14 mouse cellular contexts compared by ENCODE assay signal in the genomic region with DNA sequence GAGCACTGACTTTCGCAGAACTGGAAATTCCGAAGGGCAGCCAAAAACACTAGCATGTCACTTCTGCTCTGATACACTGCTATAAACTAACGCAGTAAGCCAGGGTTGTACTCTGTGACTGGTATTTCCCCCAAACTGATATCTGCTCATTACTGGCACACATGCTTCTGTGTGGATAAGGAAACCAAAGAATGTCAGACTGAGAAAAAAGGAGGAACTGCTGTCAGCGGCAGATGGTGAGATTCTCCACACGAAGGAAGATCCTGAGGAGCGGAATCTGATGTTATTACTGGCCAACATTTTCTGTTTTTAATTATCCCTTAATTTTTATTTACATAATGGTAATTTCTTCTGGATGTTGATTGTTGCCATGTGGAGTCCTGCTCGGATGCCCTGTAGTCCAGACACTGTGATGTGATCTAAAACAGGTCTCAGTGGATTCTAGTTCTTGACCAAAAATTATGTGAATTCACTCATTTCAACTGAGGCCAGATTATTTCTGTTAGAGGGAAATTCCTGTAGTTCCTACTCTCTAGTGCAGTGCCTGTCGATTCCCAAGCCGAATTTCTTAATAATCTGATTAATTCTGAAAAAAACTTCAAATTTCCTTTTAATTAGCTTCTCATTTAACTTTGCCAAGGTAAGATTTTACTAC.
A peak's percentile ranks its signal among the peaks of the same experiment; 100 is the strongest.
DNase-seq lines count a peak whose midpoint lies in the region; ATAC-seq and TF ChIP-seq lines count a peak whose summit lies in the region.
"Had no signal": no experiment of that assay in that cellular context is flagged by ENCODE, and none has a peak within 500 bp of the region (broad histone marks: within the 10 kb centered on the region; RNA-seq: fewer than 3 reads in every experiment).

No protein-coding gene starts in this region.

- WGBS in heart, embryonic 14.5 days: 35% methylated on average over 9 of the region's 9 CpGs

- TF ChIP-seq RAD21 in CH12.LX (IDR thresholded peaks at IDR 0.05; ENCODE audit: low read depth, low read length): no peak

- no peak overlapping the region for H3K27ac ChIP-seq in heart, embryonic 14.5 days (replicated peaks in 1 of 2; ENCODE audit: control insufficient read depth in 1 of 2, insufficient read depth in 1 of 2, low read depth in 2 of 2, low read length in 2 of 2)
- no peak overlapping the region for H3K27ac ChIP-seq in CH12.LX (ENCODE audit: insufficient read depth, low read depth)
- H3K27ac ChIP-seq in bone marrow macrophage, adult 2 months (ENCODE audit: insufficient read depth, low read depth, low read length): peak overlapping the region; percentile 22; the same call in 1 of the 2 replicates
- H3K27ac ChIP-seq: heart, adult 2 months; limb, embryonic 15.5 days; neural tube, embryonic 15.5 days had no signal

- TF ChIP-seq EP300 in CH12.LX (IDR thresholded peaks at IDR 0.05; ENCODE audit: low read length): no peak

- no peaks in the 10 kb centered on the region for H3K36me3 ChIP-seq in heart, embryonic 14.5 days (ENCODE audit: control insufficient read depth, insufficient read depth, low read length)
- H3K36me3 ChIP-seq in CH12.LX (replicated peaks in 1 of 2; ENCODE audit: control insufficient read depth in 1 of 2, insufficient read depth in 1 of 2, low read length in 1 of 2): no peaks in the 10 kb centered on the region
- H3K36me3 ChIP-seq: limb, embryonic 15.5 days; neural tube, embryonic 15.5 days had no signal

- no peak for TF ChIP-seq CTCF in CH12.LX (conservative IDR thresholded peaks at IDR 0.05 in 1 of 2, IDR thresholded peaks at IDR 0.05 in 1 of 2; ENCODE audit: low read depth in 2 of 2, low read length in 2 of 2)
- no peak for TF ChIP-seq CTCF in bone marrow macrophage, adult 2 months (IDR thresholded peaks at IDR 0.05; ENCODE audit: low read depth, low read length)

- no peak for ATAC-seq in heart, embryonic 14.5 days (ENCODE audit: insufficient number of reproducible peaks, insufficient read depth, low FRiP score, low read depth)
- ATAC-seq in hematopoietic stem cell, adult 5-6 weeks (replicated peaks in 1 of 2; ENCODE audit: insufficient read depth in 1 of 2, low FRiP score in 2 of 2, low TSS enrichment in 1 of 2, low read depth in 1 of 2, poor library complexity in 2 of 2, severe bottlenecking in 2 of 2): peak; percentile 62 to 80
- ATAC-seq: activated CD4-positive, CD25-positive, alpha-beta regulatory T cell, adult 4 months had no signal

- no peaks in the 10 kb centered on the region for H3K4me1 ChIP-seq in heart, embryonic 14.5 days (ENCODE audit: control insufficient read depth in 2 of 2, insufficient read depth in 2 of 2, low read length in 2 of 2)
- peaks cover 0 to 11% of the 10 kb centered on the region in 2 experiments; a peak in 1 of 4 replicates for H3K4me1 ChIP-seq in CH12.LX (ENCODE audit: control insufficient read depth in 1 of 2, insufficient read depth in 2 of 2)
- H3K4me1 ChIP-seq in bone marrow macrophage, adult 2 months (ENCODE audit: control insufficient read depth, insufficient read depth, low read length): peaks cover 3% of the 10 kb centered on the region
- H3K4me1 ChIP-seq: limb, embryonic 15.5 days; neural tube, embryonic 15.5 days had no signal

- in situ Hi-C loops in CH12.LX (cut with MboI; ENCODE audit: low pct_ligation_motif_present, low pct_unique_long_range_greater_than_20kb, low sequenced_read_pairs): no loop called here

- H3K4me2 ChIP-seq in heart, embryonic 14.5 days (ENCODE audit: low read length): 0 out of 2 replicates have a peak overlapping the region, but pooled peaks have one; percentile 3
- peak overlapping the region; percentile 50 for H3K4me2 ChIP-seq in CH12.LX (ENCODE audit: insufficient read depth, low read depth, poor library complexity, severe bottlenecking)
- H3K4me2 ChIP-seq: limb, embryonic 15.5 days; neural tube, embryonic 15.5 days had no signal

- H3K27me3 ChIP-seq in heart, embryonic 14.5 days (ENCODE audit: control insufficient read depth, insufficient read depth, low read length): no peaks in the 10 kb centered on the region
- H3K27me3 ChIP-seq in CH12.LX (replicated peaks): no peaks in the 10 kb centered on the region
- H3K27me3 ChIP-seq: limb, embryonic 15.5 days; neural tube, embryonic 15.5 days had no signal

- no peak for DNase-seq in heart, postnatal 4 days
- DNase-seq in CH12.LX (ENCODE audit: extremely low read depth): peak; percentile 27
- no peak for DNase-seq in cerebellum, adult 18-20 months
- DNase-seq in adrenal gland, postnatal 4 days (ENCODE audit: low spot score in 2 of 2): no peak
- DNase-seq: heart, adult 2 months; kidney, adult 18-20 months; midbrain, embryonic 14.5 days had no signal

- dilution Hi-C loops in CH12.LX (cut with MboI; ENCODE audit: extremely low pct_ligation_motif_present, extremely low pct_unique_long_range_greater_than_20kb, low sequenced_read_pairs): no loop called here

- TF ChIP-seq POLR2A in CH12.LX (IDR thresholded peaks at IDR 0.05; ENCODE audit: low read depth, low read length): no peak
- TF ChIP-seq POLR2A in bone marrow macrophage, adult 2 months (IDR thresholded peaks at IDR 0.05; ENCODE audit: borderline replicate concordance, low read depth, low read length): no peak

- H3K4me3 ChIP-seq in heart, embryonic 14.5 days (ENCODE audit: control insufficient read depth in 1 of 2, insufficient read depth in 1 of 2, low read depth in 1 of 2, low read length in 2 of 2): no peak overlapping the region
- H3K4me3 ChIP-seq in CH12.LX (replicated peaks in 1 of 3; ENCODE audit: low read depth in 2 of 3, low read length in 2 of 3, poor library complexity in 1 of 3): no peak overlapping the region
- H3K4me3 ChIP-seq in bone marrow macrophage, adult 2 months (ENCODE audit: insufficient read depth, low read length): peak overlapping the region; percentile 43
- H3K4me3 ChIP-seq: erythroblast, embryonic 14.5 days; heart, adult 2 months; limb, embryonic 15.5 days; neural tube, embryonic 15.5 days had no signal

- H3K9ac ChIP-seq in heart, embryonic 14.5 days (ENCODE audit: low read length): no peak overlapping the region
- no peak overlapping the region for H3K9ac ChIP-seq in CH12.LX (ENCODE audit: insufficient read depth, low read depth)
- H3K9ac ChIP-seq: limb, embryonic 15.5 days; neural tube, embryonic 15.5 days had no signal

- H3K9me3 ChIP-seq in heart, embryonic 14.5 days (ENCODE audit: control insufficient read depth, low read length): no peaks in the 10 kb centered on the region
- H3K9me3 ChIP-seq in CH12.LX (replicated peaks; ENCODE audit: low read length): peaks cover 5% of the 10 kb centered on the region
- H3K9me3 ChIP-seq: limb, embryonic 15.5 days; neural tube, embryonic 15.5 days had no signal

- H3K79me2 ChIP-seq in CH12.LX (replicated peaks; ENCODE audit: control insufficient read depth, extremely low read depth, insufficient read depth, poor library complexity, severe bottlenecking): no peaks in the 10 kb centered on the region

TF ChIP-seq in CH12.LX, 34 proteins besides CTCF, POLR2A, EP300 and RAD21:
- TF ChIP-seq JUND (conservative IDR thresholded peaks at IDR 0.05; ENCODE audit: low read depth, low read length): no peak
- no peak for TF ChIP-seq MAX (IDR thresholded peaks at IDR 0.05; ENCODE audit: low read length)
- TF ChIP-seq KAT2A (IDR thresholded peaks at IDR 0.05; ENCODE audit: insufficient replicate concordance, low read length): no peak
- TF ChIP-seq RCOR1 (conservative IDR thresholded peaks at IDR 0.05; ENCODE audit: low read depth, low read length): no peak
